Mouse (Mus musculus): ENCODE results near the gene Hs3st3a1. TPM values are rescaled to one million over a fixed set of nuclear protein-coding genes. Genes with fewer than 3 reads are reported as not detected.

Gene Hs3st3a1
- polyA plus RNA-seq (2015; fragmentation: Nextera tagmentation; extraction: Ambion mirVana): 0.06 and 0.22 TPM in 2 replicates

GRCm38 (mm10) chr11:64434611-64435545 lies at the start of gene Hs3st3a1:
Gene Hs3st3a1 (plus strand): TSS chr11:64435332.

GRCm38 (mm10) chr11:64436412-64436727 lies 1.2 kb downstream of the Hs3st3a1 start, which contains the start of gene F930015N05Rik:
Gene F930015N05Rik (minus strand): TSS chr11:64436653.

Other genes starting within 250 kb of the Hs3st3a1 start
- gene F930015N05Rik, start 1.3 kb downstream of the Hs3st3a1 start, polyA plus RNA-seq (2015; fragmentation: Nextera tagmentation; extraction: Ambion mirVana): 0.11 TPM in 1 of 2 replicates, not detected in the other

Data from spleen, postnatal 0 days (tissue).